Mouse (Mus musculus) forelimb bud, embryonic 11.5 days (tissue): ENCODE measurements around the gene C1qa.

ENCODE experiments used
- DNase-seq: peaks from one replicate; pipeline ENCODE4 v3.0.0-alpha.2; 2012; ENCODE audit warnings: low read depth, low spot score

C1qa gene

DNA sequence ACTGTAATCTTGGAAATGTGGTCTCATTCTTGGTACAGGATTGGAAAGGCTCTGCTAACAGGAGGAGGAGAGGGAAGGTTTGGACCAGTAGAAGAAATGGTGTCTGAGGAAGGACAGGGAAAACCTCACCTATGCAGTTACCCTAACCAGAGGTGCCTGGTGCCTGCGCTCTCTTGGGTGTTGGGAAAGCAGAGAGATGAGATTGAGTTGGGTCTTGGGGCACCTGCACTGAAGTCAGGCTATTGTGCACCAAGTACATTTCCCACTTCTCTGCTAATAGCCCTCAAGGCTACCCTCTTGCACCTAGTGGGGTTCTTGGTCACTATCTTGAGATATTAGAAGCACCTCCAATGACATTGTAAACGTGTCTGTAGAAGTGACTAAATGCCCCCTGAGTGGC is 36.2 kb downstream of the C1qa start:
- no peak for DNase-seq

DNA sequence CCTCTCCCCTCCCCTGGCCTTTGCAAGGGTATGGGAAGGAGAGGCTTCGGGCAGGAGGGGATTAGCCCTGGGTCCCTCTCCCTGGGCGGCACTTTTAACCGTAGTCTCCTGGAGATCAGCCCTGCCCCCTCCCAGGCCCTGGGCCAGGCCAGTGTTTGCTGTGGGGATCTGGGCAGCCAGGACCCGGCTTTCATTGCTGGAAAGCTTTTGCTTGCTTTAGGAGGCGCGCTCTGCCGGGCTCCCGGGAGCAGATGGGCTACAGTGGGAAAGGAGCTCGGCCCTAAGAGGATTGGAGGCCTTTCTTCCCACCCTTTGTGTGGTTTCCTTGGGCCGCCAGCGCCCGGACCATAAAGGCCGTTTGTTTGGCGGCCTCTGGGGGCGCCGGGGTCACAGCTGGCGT is 36.8 kb downstream of the C1qa start:
- DNase-seq: no peak

GRCm38 (mm10) chr4:136860022-136860421 is 38.6 kb downstream of the C1qa start:
- DNase-seq: no peak

DNA sequence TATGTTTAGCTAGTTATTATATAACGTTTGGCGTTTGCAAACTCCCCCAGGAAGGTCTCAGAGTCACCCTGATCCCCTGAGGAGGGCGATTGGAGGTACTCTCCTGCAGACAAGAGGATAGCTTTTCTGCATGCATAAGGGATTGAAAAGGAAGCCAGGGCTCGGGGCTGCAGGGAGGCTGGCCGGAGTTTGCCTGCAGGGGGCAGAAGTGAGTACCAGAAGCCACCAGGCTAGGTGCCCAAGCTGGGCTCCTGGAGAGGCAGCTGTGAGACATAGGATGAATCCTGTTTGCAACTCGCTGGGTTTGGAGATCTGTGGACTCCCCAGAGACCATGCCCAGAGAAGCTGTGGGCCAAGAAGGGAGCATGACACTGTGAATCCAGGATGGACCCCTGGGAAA is 43.5 kb downstream of the C1qa start:
- no peak for DNase-seq

DNA sequence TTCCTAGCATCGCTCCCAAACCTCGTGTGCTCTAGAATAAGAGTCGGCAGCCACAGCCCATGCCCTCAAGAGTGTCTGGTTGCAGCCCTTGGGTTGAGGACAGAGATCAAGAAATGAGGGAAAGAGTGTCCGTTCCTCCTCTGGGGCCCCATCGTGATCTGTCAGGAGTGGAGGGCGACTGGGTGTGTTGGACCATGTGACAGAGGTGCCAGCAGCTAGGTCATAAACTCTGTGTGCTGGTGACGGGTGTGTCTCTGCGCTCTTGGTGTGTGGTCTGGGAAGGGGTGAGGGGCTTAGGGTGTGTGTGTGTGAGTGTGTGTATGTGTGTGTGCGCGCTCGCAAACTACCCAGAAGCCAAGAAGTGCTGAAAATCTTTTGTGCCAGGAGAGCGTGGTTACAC is 45.6 kb downstream of the C1qa start:
- DNase-seq: no peak

- DNase-seq: no peak
These were observed 46.5 kb downstream of the C1qa start for GRCm38 (mm10) chr4:136852119-136852518.

DNA sequence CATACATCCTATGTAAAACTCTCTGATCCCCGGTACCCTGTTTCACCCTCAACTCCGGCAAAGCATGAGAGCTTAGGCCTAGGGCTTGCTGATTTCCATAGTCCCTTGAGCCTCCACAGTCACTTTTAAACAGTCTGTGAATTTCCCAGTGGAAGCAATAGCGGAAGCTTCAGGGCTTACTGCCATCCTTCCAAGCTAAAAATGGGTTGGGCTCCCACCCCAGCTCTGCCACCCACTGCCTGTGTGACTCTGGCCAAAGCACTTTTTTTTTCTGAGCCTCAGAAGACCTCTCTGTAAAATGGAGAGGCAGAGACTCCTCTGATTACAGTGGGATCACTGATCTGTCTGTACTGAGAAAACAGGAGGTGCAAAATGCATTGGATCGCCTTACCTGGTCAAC is 50.0 kb downstream of the C1qa start:
- no peak for DNase-seq

DNA sequence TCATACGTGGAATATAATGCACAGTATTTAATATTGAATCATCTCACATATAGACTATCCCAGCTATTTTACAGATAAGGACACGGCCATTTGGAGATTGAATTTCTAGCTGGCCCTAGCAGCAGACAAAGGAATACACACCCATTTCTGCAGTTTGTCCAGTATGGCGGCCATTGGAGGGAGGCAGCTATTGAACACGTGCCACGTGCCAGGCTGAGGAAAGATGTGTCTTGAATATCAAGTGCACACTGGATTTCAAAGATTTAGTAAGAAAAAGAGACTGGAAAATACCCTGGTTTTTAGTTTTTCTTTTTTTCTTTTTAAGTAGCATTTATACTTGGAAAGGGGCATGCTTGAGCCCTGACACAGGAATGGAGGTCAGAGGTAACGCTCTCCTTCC is 51.4 kb downstream of the C1qa start:
- no peak for DNase-seq
